Mouse (Mus musculus) kidney, postnatal 0 days (tissue): ENCODE data around the gene Cir1. TPM values are rescaled to one million over a fixed set of nuclear protein-coding genes. Genes with fewer than 3 reads are reported as not detected.

Experiments
- ATAC-seq: fragments of 200-750 bp; cut with Nextera tagmentation; replicated peaks from 2 replicates; pipeline ENCODE4 v1.8.0; 2017; ENCODE audit warnings: low read depth, moderate number of reproducible peaks, moderate TSS enrichment, moderate library complexity; ENCODE audit not compliant: low FRiP score
- DNase-seq: peaks from one replicate; pipeline ENCODE4 v3.0.0-alpha.2; 2016; ENCODE audit warnings: low spot score
- H3K27ac ChIP-seq: fragments of 300-500 bp; sonication (generic); 2 replicates; pipeline ENCODE4 v1.5.1; 2014; ENCODE audit warnings: mild to moderate bottlenecking
- H3K27me3 ChIP-seq: fragments of 300-500 bp; sonication (generic); 2 replicates; pipeline ENCODE4 v1.6.1; 2014; ENCODE audit warnings: low read length, mixed read lengths; ENCODE audit not compliant: insufficient read depth
- H3K36me3 ChIP-seq: fragments of 300-500 bp; sonication (generic); 2 replicates; pipeline ENCODE4 v1.6.1; 2014; ENCODE audit warnings: low read length, mixed read lengths; ENCODE audit not compliant: insufficient read depth
- H3K4me1 ChIP-seq: fragments of 300-500 bp; sonication (generic); replicated peaks from 2 replicates; pipeline ENCODE4 v1.6.1; 2014; ENCODE audit warnings: antibody characterized with exemption, low read length, mixed read lengths; ENCODE audit not compliant: insufficient read depth
- H3K4me2 ChIP-seq: fragments of 300-500 bp; sonication (generic); 2 replicates; pipeline ENCODE4 v1.6.1; 2014; ENCODE audit warnings: mild to moderate bottlenecking, low read length, moderate library complexity, mixed read lengths
- H3K4me3 ChIP-seq: fragments of 300-500 bp; sonication (generic); replicated peaks from 2 replicates; pipeline ENCODE4 v1.5.1; 2014; ENCODE audit warnings: low read depth, low read length
- H3K9ac ChIP-seq: fragments of 300-500 bp; sonication (generic); 2 replicates; pipeline ENCODE4 v1.6.1; 2014; ENCODE audit warnings: low read depth, low read length
- H3K9me3 ChIP-seq: fragments of 300-500 bp; sonication (generic); replicated peaks from 2 replicates; pipeline ENCODE4 v1.6.1; 2016; ENCODE audit warnings: low read length, inconsistent platforms, mixed read lengths
- CTCF ChIP-seq: IDR thresholded peaks from 2 replicates; pipeline ENCODE4 v1.5.1; 2016; ENCODE audit warnings: antibody characterized with exemption, low read depth, mild to moderate bottlenecking, moderate library complexity
- WGBS: fragments of 180-500 bp; shearing (Covaris S2); extraction: QIAGEN DNeasy Blood & Tissue Kit; methylation state at CpG from one replicate; pipeline ENCODE4 v1.1.7; 2014; 5-methylcytosine and 5-hydroxymethylcytosine counted together
- polyA plus RNA-seq: library from polyadenylated mRNA; unstranded; fragments of >200 nt; fragmentation: Nextera tagmentation; extraction: Ambion mirVana; gene quantifications from 2 replicates; pipeline ENCODE4 v1.2.1, GENCODE M21; 2015

Gene Cir1
- polyA plus RNA-seq, 1 experiment from 2014 or later = 33.8 TPM

- ATAC-seq = no peak
- TF ChIP-seq CTCF = no peak
- WGBS = 79% methylated on average over 4 of the region's 4 CpGs
Observed at GRCm38 (mm10) chr2:73291130-73291529, 21.4 kb downstream of the Cir1 start.

DNA sequence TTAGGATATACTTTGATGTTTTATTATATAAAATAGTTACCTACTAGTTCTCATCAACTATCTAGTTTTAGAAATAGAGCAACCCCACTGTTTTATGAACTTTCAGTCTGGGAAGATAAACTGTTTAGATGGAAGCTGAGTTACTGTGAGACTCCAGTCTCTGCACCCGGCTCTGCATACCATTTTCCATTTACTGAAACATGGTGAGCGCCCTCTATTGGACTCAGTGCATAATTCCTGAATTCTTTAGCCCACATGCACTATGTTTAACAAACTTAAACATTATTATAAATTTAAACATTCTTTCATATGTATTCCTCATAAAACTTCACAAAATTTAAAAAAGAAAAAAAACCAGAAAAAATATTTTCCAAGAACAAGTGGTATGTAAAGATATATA is 26.9 kb downstream of the Cir1 start:
- Histone ChIP-seq H3K9me3 (no peaks in the 10 kb centered on the region), H3K4me1 (peaks cover under 1% of the 10 kb centered on the region; the same call in 1 of the 2 replicates), H3K4me3 (no peak overlapping the region), H3K4me2 (no peak overlapping the region), H3K27me3 (peaks cover 8% of the 10 kb centered on the region), H3K36me3 (0 out of 2 replicates have a peak, but pooled peaks cover 4% of the 10 kb centered on the region), H3K27ac (no peak overlapping the region), H3K9ac (no peak overlapping the region)
- 9% methylated on average over 2 of the region's 2 CpGs for WGBS
- DNase-seq (peak; percentile 77), ATAC-seq (no peak)
- TF ChIP-seq CTCF = peak; percentile 65

More at GRCm38 (mm10) chr2:73291130-73291529, 21.4 kb downstream of the Cir1 start:
- Histone ChIP-seq H3K4me1 (no peaks in the 10 kb centered on the region), H3K4me3 (no peak overlapping the region), H3K9ac (no peak overlapping the region), H3K27ac (no peak overlapping the region), H3K4me2 (no peak overlapping the region), H3K27me3 (no peaks in the 10 kb centered on the region), H3K9me3 (no peaks in the 10 kb centered on the region), H3K36me3 (0 out of 2 replicates have a peak, but pooled peaks cover 21% of the 10 kb centered on the region)
- no peak for DNase-seq

DNA sequence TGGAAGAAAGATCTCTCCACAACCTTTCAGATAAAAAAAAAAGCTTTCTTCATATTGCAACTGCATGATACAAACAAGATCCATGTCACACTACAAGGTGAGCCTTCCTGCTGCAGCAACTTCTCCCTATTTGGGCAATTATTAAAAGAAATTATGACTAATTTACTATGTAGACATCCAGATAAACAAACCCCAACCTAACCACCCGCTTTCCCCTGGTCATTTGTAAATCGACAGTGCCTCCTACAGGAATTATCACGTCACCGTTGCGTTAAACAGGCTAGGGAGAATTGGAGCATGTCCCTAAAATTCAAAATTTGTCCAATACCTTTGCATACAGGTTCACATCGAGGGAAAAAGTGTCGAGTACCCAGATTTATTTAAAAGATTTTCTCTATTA is 30.8 kb downstream of the Cir1 start:
- H3K27me3 ChIP-seq = peaks cover 25% of the 10 kb centered on the region
- TF ChIP-seq CTCF = peak; percentile 65
- ATAC-seq = no peak
- H3K4me1 ChIP-seq = peaks cover 7% of the 10 kb centered on the region
- peak; percentile 54 for DNase-seq
- WGBS = 15% methylated on average over 7 of the region's 7 CpGs
- H3K4me3 ChIP-seq = no peak overlapping the region
- H3K9me3 ChIP-seq = no peaks in the 10 kb centered on the region
- H3K9ac ChIP-seq = no peak overlapping the region
- H3K27ac ChIP-seq = no peak overlapping the region
- no peaks in the 10 kb centered on the region for H3K36me3 ChIP-seq
- no peak overlapping the region for H3K4me2 ChIP-seq

- 0 out of 2 replicates have a peak overlapping the region, but pooled peaks have one; percentile 4 for H3K4me3 ChIP-seq
- no peak overlapping the region for H3K4me2 ChIP-seq
- H3K9ac ChIP-seq = no peak overlapping the region
- peaks cover 7% of the 10 kb centered on the region for H3K4me1 ChIP-seq
- no peaks in the 10 kb centered on the region for H3K9me3 ChIP-seq
- peaks cover 27% of the 10 kb centered on the region for H3K27me3 ChIP-seq
- TF ChIP-seq CTCF = no peak
- DNase-seq (no peak), ATAC-seq (no peak)
- H3K36me3 ChIP-seq = no peaks in the 10 kb centered on the region
- WGBS = 19% methylated on average over 22 of the region's 22 CpGs
- no peak overlapping the region for H3K27ac ChIP-seq
Observed at GRCm38 (mm10) chr2:73281048-73281661, 31.3 kb downstream of the Cir1 start.

DNA sequence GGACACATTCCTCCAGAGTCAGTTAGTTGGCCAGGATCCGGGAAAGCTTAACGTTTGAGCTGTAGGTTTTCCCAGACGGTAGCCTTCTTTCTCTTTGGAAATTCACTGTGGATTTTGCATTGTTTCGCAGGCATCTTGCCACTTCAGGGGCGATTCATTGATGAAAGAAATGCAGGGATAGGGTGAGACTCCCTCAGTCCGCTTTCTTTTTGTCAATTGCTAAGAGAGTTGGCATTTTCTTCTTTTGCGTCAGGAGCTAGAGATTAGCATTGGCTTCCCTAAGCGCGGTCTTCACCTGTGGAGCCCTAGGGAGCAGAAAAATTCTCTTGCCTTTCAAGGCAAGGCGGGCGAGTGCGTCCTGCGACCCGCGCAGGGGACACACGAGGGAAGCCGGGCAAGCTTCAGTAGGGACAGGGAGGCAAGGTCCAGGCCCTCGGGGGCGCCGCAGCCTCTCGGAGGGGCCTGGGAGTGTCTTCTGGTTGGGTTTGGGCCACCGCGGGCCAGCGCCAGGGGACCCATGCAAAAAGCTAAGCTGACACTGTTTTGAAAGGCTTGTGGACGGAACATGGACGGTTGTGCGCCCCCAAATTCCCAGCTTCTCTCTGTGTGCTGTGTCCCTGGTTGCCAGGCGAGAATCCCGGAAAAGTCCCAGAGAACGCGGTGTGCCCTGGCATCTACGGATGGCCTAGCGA is 32.0 kb downstream of the Cir1 start:
- H3K27ac ChIP-seq = no peak overlapping the region
- H3K4me3 ChIP-seq = 0 out of 2 replicates have a peak overlapping the region, but pooled peaks have one; percentile 4
- H3K27me3 ChIP-seq = peaks cover 33% of the 10 kb centered on the region

DNA sequence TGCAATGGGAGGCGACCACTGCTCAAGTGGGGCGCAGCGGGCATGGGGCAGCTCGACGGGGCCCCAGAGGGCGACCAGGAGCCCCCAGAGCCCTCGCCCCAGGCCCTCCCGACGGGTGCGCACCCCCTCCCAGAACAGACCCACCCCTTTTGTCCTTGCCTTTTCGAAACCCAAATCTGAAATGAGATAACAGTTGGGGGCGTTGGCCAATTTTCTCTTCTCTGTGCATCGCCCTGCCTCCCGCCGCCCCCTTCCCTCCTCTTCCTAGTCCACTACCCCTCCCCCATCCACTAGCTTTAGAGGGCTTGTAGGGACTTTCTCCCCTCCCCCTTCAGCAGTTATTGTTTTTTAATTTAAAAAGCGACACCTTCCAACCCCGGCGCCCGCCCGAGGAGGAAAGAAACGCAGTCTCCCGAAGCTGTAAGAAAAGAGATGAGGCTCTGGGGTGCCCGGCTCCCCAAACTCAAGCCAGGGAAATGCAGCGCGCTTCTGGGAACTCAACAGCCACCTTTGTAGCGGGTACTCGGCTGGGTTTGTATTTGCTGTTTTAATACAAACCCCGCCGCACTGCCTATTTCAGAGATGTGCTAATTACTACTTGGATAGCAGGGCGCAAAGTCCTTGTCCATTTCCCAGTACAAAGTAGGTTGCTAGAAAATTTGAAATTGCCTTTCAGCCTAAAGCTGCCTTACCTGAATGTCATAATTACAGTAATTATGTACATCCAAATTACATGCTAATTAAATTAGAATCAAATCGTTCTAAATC is 33.0 kb downstream of the Cir1 start:
- Histone ChIP-seq H3K27me3 (peaks cover 37% of the 10 kb centered on the region), H3K4me2 (no peak overlapping the region), H3K27ac (no peak overlapping the region), H3K4me3 (no peak overlapping the region), H3K36me3 (no peaks in the 10 kb centered on the region), H3K9ac (no peak overlapping the region), H3K9me3 (no peaks in the 10 kb centered on the region), H3K4me1 (peaks cover 8% of the 10 kb centered on the region)
- no peak for ATAC-seq
- WGBS = 3% methylated on average over 29 of the region's 31 CpGs
- no peak for TF ChIP-seq CTCF
- no peak for DNase-seq

More for the DNA sequence above, 32.0 kb downstream of the Cir1 start:
- no peak for TF ChIP-seq CTCF
- Histone ChIP-seq H3K4me1 (peaks cover 7% of the 10 kb centered on the region), H3K36me3 (no peaks in the 10 kb centered on the region), H3K4me2 (peak overlapping the region; percentile 4; the same call in 1 of the 2 replicates), H3K9me3 (no peaks in the 10 kb centered on the region), H3K9ac (no peak overlapping the region)
- WGBS = 7% methylated on average over 33 of the region's 33 CpGs
- no peak for ATAC-seq
- no peak for DNase-seq
